Mouse (Mus musculus): Measurements from ENCODE around the gene Sdk1. TPM values are rescaled to one million over a fixed set of nuclear protein-coding genes. Genes with fewer than 3 reads are reported as not detected.

Sdk1 gene
- total RNA-seq, 2 experiments from 2014 or later: 2.3 to 2.5 TPM

DNA sequence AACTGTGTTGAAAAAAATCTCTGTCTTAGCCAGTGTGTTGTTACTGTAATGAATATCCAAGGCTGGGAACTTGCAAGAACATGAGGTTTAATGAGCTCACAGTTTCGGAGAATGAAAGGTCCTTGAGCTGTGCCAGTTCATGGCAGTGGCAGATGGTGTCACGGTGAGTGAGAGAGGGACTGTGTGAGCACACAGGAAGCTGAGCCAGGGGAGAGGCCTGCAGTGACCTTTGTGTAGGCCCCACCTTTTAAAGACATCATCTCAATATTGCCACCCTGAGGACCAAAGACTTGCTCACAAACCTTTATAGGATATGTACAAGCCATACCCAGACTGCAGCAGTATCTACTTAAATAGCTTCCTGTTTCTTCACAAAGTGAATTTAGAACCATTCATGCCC is 656.2 kb downstream of the Sdk1 start:
- no peak for DNase-seq

DNA sequence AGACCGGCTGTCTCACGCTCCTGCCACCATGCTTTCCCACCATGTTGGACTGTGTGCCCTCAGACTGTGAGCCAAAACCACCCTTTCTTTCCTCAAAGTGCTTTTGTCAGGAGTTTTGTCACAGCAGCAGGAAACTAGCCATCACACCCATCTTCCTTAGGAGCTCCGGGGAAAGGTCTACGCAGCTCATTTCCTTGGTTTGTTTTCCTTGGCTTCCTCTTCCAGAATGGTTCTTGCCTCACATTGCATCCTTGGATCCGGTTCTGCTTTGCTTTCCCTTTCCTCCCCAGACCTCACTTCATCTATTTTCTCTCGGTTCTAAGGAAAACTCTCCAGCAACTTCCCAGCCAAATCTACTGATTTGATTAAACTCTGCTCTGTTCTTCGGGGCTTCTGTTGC is 658.5 kb downstream of the Sdk1 start:
- no peak for DNase-seq

DNA sequence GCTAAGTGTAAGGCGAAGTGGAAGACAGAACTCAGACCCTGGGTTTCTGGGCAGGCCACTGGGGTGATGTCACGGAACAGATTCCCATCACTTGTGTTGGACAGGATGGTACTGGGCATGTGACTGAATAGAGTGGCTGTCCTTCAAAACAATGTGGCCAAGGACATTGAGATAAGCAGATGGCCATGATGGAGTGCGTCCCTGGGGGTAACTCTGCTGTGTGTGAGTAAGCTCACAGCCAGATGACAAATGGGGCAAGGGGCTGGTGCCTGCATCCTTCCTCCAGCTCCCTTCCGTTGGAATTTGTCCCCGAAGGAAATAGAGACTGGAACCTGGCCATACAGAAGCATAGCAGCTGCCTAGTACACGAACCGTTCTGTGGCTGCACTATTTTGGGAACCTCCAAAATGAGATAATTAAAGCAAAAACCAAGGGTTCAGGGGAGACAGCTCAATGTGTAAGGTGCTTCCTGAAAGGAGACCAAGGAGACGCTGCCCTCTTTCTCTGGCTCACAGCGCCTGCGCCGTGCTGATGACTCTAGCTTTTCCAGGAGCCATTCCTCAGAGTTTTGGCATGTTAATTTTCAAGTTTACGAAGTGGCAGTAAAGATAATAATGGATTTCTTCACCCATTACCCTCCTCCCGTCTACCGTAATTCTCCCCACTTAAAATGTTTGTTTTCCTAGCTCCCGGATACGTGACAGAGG is 661.4 kb downstream of the Sdk1 start:
- no peak for DNase-seq

DNA sequence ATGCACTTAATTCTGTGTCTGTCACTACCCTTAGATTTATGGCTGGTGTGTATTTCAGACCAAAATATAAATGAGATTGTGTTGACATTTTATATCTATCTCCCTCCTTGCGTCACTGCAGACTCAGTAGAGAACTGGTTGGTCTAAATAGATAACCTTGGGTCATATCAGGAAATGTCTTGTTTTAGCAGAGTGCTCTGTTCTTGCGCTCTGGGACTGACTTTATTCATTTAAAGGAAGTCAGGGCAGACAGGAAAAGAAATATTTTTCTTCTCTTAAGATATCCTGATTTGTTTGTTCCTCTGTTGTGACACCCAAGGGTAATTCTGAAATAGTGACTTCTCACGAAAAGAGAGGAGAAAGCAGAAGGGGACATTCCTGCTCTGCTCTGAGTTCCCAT is 669.2 kb downstream of the Sdk1 start:
- DNase-seq: no peak

DNA sequence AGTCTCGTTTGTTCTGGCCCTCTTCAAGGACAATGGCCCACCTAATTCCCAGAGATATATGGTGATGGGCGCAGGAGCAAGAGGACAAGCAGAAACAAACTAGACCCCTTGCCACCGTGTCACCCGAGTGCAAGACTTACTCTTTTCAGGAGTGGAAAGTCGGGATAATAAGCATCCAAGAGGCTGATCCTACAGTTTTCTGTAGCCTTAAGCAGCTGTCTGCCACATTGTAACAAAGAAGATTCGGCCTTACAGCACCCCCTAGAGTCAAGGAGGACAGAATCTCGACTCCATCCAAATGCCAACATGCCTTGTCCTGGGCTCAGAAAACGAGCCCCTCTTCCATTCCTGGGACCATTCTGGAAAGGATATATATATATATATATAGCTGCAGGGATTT is 669.6 kb downstream of the Sdk1 start:
- DNase-seq: no peak

DNA sequence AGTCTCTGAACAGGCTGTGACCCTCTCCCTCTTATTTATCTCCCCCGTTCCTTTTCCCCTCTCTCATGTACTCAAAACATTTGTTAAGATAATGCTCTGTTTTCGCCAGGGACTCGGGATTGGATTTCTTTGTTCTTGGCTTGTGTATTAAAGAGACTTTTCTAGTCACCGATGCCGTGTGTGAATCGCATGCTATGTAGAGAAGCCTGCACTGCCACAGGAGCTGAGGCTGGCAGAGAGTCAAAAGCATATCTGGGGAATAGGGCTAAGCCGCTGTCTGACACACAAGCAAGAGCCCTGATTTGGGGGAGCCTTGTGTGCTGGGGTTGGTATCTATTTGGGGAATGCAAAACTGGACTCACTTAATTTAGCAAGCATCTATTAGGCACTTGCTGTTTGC is 671.6 kb downstream of the Sdk1 start:
- DNase-seq: no peak

DNA sequence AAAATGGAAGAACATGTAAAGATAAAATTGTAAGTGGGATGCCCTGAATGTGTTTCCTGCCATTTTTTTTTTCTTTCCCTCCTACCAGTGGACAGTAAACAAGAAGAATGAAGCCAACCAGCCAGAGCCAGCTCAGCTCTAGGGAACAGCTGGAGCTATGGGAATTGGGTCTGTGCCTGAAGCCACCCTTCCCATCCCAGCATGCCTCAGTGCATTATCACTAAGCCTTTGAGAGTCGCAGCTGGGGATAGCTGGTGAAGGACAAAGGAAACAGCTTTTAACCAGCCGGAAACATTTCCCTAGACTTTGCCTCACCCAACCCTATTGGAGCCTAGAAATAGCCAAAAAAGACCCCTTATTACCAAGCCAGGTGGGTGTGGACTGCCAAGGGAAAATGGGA is 675.7 kb downstream of the Sdk1 start:
- DNase-seq: no peak

DNA sequence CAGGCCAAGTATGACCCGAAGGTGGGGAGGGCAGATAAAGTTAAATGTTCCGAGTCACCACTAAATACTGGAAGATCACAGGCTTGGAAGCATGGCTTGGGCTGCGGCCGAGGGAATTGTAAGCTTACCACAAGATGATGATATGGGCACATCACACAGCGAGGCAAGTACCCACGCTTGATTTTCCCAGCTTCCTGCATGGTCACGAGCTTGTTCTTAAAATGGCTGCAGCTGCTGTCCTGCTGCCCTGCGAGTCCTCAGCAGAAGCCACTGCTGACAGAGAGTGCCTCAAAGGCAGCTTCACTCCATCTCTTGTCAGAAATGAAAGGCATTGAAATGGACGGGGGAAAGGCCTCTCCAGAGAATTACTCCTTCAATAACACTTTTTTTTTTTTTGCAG is 697.7 kb downstream of the Sdk1 start:
- DNase-seq: no peak

DNA sequence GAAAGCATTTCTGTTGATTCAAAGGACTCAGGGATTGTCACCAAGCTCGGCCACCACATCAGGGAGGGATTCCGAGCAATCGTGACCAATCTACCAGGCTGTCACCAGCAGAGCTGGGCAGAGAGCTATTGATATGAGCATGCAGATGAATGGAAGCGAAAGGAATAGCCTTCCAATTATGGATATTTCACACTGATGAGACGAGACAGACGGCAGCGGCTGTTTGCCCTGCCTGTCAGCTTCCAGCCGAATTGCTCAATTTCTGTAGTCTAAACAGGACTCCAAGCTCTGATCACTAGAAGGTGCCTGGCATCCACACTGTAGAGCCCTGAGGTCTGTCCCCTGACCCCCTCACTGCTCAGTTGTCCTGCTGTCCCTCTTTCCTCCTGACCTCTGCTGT is 699.3 kb downstream of the Sdk1 start:
- no peak for DNase-seq

DNA sequence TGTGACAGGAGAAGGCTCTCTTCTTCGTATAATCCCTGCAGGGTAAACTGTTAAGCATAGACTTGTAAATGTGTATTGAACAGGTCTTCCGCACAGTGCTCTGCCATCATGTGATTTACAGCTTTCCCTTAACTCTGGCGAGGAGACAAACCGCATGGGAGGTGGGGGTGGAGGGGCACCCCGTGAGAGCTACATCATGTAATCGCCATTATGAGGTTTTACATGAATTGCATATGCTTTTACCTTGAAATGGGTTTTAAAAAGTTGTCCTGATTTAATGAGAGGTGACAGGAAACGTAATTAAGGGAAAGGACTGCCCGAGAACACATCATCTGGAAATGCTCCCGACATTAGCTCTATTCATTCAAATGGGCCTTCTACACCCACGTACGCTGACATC is 709.5 kb downstream of the Sdk1 start:
- no peak for DNase-seq

DNA sequence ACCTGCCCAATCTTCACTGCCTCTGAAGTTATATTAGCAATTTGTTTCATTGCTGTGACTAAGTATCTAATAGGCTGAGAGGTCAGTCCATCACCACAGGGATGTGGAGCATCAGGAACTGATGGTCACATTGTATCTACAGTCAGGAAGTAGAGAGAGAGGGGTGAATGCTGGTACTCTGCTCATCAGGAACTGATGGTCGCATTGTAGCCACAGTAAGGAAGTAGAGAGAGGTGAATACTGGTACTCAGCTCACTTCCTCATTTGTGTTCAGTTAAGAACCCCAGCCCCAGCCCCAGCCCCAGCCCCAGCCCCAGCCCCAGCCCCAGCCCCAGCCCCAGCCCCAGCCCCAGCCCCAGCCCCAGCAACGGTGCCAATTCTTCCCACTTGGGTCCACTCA is 711.0 kb downstream of the Sdk1 start:
- no peak for DNase-seq

DNA sequence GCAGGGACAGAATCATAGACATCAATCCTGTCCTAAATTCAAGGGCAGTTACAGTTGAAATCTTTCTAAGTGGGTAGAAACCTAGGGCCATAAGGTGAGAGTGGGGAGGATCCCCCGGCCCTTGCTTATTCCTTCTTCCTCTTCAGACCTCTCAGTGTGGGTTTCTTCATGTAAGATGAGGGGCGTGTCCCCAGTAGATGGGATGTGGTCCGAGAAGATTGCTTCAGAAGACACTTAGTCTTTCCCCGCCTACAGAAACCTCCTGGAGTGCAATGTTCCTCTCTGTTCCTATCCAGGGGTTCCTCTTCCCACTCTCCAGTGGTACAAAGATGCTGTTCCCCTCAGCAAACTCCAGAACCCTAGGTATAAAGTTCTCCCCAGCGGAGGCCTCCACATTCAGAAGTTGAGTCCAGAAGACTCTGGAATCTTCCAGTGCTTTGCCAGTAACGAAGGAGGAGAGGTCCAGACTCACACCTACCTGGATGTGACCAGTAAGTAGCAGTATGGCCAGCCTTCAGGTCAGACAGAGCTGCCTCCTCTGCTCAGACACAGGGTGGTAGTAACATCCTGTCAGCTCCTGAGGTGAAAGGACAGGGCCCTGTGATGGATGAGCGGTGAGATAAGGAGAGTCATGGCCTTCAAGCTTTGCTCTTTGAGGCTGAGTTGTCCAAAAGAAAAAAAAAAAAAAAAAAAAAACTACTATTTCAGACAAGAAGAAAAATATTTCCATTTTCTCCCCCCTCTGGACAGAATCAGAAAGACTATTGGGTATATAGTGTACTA is 711.6 kb downstream of the Sdk1 start:
- no peak for DNase-seq

DNA sequence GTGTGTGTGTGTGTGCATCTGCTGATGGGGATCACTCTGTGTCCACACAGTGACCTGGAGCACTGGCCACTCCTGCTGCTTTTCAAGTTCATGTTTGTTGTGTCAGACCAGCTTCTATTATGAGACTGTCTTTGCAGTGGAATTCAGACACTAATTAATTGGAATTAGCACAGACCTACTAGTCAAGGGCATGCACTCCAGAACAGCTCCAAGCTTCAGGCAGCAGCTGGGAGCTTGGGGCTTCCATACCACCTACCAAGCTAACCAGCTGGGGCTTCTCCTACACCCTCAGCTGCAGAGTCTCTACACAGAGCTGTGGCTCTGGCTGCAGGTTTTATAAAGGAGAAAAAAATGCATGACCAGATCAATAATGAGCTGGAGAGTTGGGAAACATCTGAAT is 729.8 kb downstream of the Sdk1 start:
- DNase-seq: no peak

DNA sequence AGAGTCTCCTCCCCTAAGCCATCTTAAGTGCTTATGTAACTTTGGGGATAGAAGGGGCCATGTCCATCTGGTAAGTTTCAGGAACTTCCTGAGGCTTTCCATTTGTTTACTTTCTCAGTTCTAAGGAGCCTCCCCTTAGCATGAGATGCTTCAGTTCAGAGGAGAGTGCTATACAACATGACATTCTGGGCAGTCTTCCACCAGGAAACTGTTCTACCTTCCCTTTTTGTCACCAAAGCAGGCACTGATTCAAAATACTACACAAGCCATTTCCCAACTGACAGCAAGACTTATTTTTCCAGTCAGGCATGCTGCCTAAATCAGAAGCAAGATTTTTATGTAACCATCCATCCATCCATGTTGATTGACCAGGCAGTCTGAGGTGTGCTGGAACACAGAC is 738.2 kb downstream of the Sdk1 start:
- DNase-seq: no peak

DNA sequence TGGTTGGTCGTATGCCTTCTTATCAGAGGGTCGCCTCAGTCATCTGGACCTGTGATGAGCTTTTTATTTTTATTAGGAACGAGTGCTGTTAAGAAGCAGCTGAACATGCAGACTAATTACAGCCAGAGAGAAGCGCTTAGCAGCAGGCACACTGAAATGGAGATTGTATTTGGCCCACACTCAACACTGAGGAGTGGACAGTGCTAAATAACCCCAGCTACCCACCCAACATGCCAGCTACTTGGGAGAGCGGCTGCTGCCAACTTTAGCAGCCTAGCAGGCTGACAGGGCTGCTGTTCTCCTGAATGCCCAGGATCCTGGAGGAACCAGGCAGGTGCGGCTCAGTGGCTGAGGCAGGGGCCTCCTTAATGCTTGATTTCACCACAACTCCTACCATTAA is 739.5 kb downstream of the Sdk1 start:
- no peak for DNase-seq

DNA sequence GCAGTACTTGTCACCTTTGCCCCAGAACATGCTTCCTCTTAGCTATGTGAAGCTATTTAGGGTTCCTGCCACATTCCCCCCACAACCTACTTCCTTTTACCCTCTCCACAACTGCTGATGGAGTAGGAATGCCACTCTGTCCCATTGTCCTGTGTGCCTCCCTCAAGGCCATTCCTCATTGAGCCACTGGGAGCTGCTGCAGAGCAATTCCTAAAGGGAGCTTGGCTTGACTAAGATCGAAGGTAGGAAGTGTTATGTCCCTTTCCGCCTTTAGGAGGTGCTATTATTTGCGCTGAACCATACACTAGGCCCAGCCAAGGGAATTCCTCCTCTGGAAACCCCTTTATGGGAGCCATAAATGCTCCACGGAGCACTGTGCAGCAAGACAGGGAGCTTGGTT is 743.0 kb downstream of the Sdk1 start:
- no peak for DNase-seq

DNA sequence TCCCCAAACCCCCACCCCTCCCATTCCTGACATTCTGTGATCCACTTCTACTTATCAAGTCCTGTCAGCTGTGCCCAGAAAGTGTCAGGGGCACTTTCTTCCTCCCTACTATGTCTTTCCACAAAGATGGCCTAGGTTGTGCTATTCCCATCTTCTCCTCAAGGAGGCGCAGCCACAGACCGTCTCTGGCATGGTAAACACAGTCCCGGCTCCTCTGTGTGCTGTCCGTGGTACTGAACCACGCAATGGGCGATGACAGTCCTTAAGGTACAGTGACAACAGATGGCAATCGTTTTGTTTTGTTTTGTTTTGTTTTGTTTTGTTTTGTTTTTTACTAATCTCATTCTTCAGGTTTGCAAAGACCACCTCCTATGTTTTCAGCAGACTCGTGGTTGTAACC is 743.7 kb downstream of the Sdk1 start:
- peak; percentile 10 for DNase-seq

DNA sequence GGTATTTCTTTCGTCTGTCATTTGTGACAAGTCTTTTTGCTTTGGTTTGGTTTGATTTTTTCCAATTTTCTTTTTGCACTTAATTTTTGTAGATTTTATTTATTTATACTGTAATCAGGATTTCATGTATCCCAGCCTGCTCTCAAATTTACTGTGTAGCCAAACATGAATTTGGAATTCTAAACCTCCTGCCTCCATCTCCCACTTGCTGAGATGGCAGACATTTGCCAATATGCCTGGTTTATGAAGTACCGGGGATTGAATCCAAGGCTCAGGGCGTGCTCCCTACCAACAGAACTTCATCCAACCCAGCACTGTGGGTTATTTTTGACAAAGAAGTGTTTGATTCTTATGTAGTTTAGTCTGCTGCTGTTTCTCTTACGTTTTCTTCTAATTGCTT is 744.3 kb downstream of the Sdk1 start:
- no peak for DNase-seq

DNA sequence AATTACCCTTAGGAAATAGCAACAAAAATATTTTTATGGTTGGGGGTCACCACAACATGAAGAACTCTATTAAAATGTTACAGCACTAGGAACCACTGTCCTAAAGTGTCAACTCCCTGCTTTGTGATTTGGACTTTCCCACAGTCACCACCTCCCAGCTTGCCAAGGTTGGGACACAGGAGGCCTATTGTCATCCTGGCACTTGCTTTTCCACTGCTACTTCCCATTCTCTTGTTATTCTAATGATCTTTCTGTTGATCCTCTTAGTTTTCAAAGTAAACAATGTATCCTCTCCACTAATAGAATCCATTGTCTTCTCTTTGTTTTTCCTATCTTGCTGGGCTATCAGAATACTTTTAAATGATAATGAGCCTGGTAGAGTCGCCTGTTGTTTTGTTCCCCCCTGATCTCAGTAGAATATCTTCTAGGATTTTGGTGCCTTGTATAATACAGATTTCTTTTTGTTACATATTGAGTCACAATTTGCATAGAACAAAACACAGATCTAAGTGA is 746.1 kb downstream of the Sdk1 start:
- DNase-seq: no peak

DNA sequence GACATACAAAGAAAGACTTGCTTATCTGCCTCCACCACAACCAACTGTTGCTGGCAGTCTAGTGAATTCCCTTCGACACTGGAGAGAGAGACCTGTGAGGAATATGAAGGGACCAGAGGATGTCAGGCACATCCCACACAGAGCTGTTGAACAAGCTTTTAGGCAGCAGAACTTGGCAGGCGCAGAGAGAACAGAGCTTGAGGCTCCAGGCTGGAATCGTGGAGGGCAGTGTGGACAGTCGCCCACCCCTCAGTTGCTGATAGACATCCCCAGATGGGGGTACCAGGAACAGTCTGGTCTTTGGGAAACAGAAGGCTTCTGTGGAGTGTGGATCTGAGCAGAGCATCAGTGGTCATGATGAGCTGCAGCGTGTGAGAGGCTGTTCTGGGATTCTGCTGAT is 747.4 kb downstream of the Sdk1 start:
- no peak for DNase-seq

DNA sequence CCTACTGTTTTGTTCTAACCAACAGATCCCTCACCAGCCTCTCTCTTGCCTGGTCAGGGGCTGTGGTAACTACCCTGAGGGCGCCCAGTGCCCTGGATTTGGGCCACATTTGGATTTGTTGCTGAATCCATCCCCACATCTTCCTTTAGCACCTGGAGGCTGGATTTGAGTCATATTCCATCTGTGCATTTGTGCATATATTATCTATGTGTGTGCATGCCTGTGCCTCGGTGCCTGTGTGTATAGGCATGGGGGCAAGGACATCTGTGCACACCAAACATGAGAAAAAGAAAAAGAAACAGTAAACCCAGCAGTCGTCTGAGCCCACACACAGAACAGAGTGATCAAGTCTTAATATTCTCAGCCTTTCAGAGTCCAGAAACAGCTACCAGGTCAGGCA is 752.9 kb downstream of the Sdk1 start:
- DNase-seq: no peak

DNA sequence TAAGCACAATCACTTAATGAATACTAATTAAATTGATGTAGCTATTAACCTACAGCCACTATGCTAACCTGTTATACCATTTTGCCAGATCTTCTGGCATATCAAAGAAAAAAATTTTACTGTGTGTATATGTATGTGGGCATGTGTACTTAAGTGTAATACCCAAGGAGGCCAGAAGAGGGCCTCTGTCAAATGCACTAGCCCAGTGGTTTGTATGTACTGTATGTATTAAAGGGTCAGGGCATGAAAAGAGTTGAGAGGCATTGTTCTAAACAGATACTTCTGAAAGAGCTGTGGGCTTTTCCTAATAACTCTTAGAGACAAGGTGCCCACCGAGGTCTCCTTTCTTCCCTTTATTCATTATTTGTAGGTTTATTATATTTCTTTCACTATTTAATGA is 759.0 kb downstream of the Sdk1 start:
- DNase-seq: no peak

DNA sequence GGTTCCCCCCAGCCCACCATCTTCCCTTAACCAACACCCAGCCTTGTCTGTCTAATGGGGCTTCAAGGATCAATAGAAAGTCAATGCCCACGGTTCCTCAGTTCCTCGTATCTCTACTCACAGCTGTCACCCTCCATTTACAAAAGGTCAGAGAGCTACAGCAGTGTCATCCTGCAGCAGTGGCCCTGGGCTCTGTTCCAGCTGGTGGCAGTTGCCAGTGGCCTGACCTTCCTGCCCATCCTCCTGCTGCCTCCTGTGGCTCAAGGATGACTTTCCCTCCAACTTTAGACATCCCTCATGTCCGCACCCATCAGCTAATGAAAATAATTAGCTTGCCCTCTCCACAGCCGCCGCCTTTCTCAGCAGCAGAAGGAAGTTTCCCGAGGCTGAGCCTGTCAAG is 759.8 kb downstream of the Sdk1 start:
- DNase-seq: no peak

DNA sequence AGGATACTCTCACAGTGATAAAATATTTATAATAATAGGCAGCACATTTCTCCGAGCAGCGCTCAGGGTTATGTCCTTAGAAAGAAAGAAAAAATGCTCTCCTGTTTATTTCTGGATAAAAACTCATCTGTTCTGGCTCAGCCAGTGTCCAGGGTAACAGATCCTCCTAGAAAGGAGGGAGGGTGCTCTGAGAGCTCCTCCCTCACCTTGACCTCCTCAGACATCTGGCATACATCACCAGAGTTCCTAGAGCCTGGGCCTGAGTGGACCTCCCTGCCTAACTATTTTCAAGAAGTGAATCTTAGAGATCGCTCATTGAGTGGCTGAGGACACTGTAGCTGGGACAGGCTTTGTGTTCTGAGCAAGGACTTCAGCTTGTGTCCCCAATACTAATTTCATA is 760.7 kb downstream of the Sdk1 start:
- no peak for DNase-seq

All from gastrocnemius, postnatal 25 days (tissue).